ENCODE assay signal across 8 mouse cellular contexts in genomic region chr11:117828149-117828887, GRCm38 (mm10). TPM values are rescaled to one million over a fixed set of nuclear protein-coding genes. Genes with fewer than 3 reads are reported as not detected.
A peak's percentile ranks its signal among the peaks of the same experiment; 100 is the strongest.
DNase-seq lines count a peak whose midpoint lies in the region; ATAC-seq and TF ChIP-seq lines count a peak whose summit lies in the region.

No protein-coding gene starts in this region.

- peaks cover 91% of the 10 kb centered on the region for H3K4me1 ChIP-seq in liver, embryonic 13.5 days (replicated peaks)
- peaks cover 76% of the 10 kb centered on the region for H3K4me1 ChIP-seq in stomach, embryonic 15.5 days

- peak; percentile 30 for ATAC-seq in activated CD4-positive, CD25-positive, alpha-beta regulatory T cell, adult 4 months
- ATAC-seq in liver, embryonic 13.5 days (ENCODE audit: low read depth) = no peak
- ATAC-seq in stomach, embryonic 15.5 days (ENCODE audit: insufficient read depth, low FRiP score, low read depth) = no peak

- no peaks in the 10 kb centered on the region for H3K27me3 ChIP-seq in liver, embryonic 13.5 days
- H3K27me3 ChIP-seq in stomach, embryonic 15.5 days (replicated peaks) = no peaks in the 10 kb centered on the region

- peak overlapping the region; percentile 47 for H3K27ac ChIP-seq in layer of hippocampus, adult 2 months
- H3K27ac ChIP-seq in liver, embryonic 13.5 days = peak overlapping the region; percentile 87
- H3K27ac ChIP-seq in stomach, embryonic 15.5 days = peak overlapping the region; percentile 83

- H3K4me3 ChIP-seq in layer of hippocampus, adult 2 months = no peak overlapping the region
- no peak overlapping the region for H3K4me3 ChIP-seq in liver, embryonic 13.5 days (replicated peaks)
- no peak overlapping the region for H3K4me3 ChIP-seq in stomach, embryonic 15.5 days (replicated peaks)

- WGBS in liver, embryonic 13.5 days (ENCODE audit: insufficient replicate concordance) = 52% methylated on average over 18 of the region's 18 CpGs
- WGBS in stomach, embryonic 15.5 days = 60% methylated on average over 18 of the region's 18 CpGs

- DNase-seq in layer of hippocampus, adult 2 months (ENCODE audit: low spot score in 2 of 2) = no peak
- no peak for DNase-seq in layer of hippocampus, adult 18-20 months (ENCODE audit: low spot score in 2 of 2)
- peak; percentile 62 for DNase-seq in heart, postnatal 4 days
- DNase-seq in liver, embryonic 13.5 days = no peak
- DNase-seq in frontal cortex, postnatal 25 days (ENCODE audit: low spot score in 2 of 2) = no peak
- no peak for DNase-seq in ovary, postnatal 10 days (ENCODE audit: low spot score)

- peak overlapping the region; percentile 97 for H3K9ac ChIP-seq in liver, embryonic 13.5 days
- no peak overlapping the region for H3K9ac ChIP-seq in stomach, embryonic 15.5 days

- peaks cover 14% of the 10 kb centered on the region for H3K36me3 ChIP-seq in liver, embryonic 13.5 days
- 0 out of 2 replicates have a peak, but pooled peaks cover 1% of the 10 kb centered on the region for H3K36me3 ChIP-seq in stomach, embryonic 15.5 days

- peak overlapping the region; percentile 96 for H3K4me2 ChIP-seq in liver, embryonic 13.5 days
- peak overlapping the region; percentile 14; the same call in 1 of the 2 replicates for H3K4me2 ChIP-seq in stomach, embryonic 15.5 days

- TF ChIP-seq CTCF in layer of hippocampus, adult 2 months (conservative IDR thresholded peaks at IDR 0.05) = no peak

- no peaks in the 10 kb centered on the region for H3K9me3 ChIP-seq in liver, embryonic 13.5 days (replicated peaks)
- no peaks in the 10 kb centered on the region for H3K9me3 ChIP-seq in stomach, embryonic 15.5 days

RNA-seq across cellular contexts. Expression of gene Tk1, which starts 2.4 kb away (rescaled TPM):
- 1 to 10 TPM; 1.0 to 1.9 TPM for total RNA-seq in layer of hippocampus, adult 2 months (2021)
- under 1 TPM; 0.43 to 0.50 TPM for total RNA-seq in layer of hippocampus, adult 18-20 months (2021)
- polyA plus RNA-seq in activated CD4-positive, CD25-positive, alpha-beta regulatory T cell, adult 4 months (2017; shearing (Covaris generic)) = 10 to 100 TPM; 52.4 to 88.7 TPM
- 10 to 100 TPM; 93.1 to 99.2 TPM for total RNA-seq in heart, postnatal 4 days (2021)
- polyA plus RNA-seq in liver, embryonic 13.5 days (2015; fragmentation: Nextera tagmentation; extraction: Ambion mirVana) = 150 TPM in 2 replicates
- polyA plus RNA-seq in stomach, embryonic 15.5 days (2015; fragmentation: Nextera tagmentation; extraction: Ambion mirVana) = 139 and 142 TPM in 2 replicates

RNA-seq across cellular contexts. Expression of gene Afmid, which starts 2.6 kb away (rescaled TPM):
- 1 to 10 TPM; 4.8 to 7.2 TPM for total RNA-seq in layer of hippocampus, adult 2 months (2021)
- total RNA-seq in layer of hippocampus, adult 18-20 months (2021) = 1 to 10 TPM; 3.3 to 7.3 TPM
- polyA plus RNA-seq in activated CD4-positive, CD25-positive, alpha-beta regulatory T cell, adult 4 months (2017; shearing (Covaris generic)) = 10 to 100 TPM; 23.5 to 24.7 TPM
- 10 to 100 TPM; 15.3 to 15.5 TPM for total RNA-seq in heart, postnatal 4 days (2021)
- polyA plus RNA-seq in liver, embryonic 13.5 days (2015; fragmentation: Nextera tagmentation; extraction: Ambion mirVana) = 7.8 and 8.8 TPM in 2 replicates
- polyA plus RNA-seq in stomach, embryonic 15.5 days (2015; fragmentation: Nextera tagmentation; extraction: Ambion mirVana) = 7.2 and 7.4 TPM in 2 replicates

RNA-seq across cellular contexts. Expression of gene Gm20708, which starts 18.9 kb away (rescaled TPM):
- 1 to 10 TPM; 1.6 to 1.7 TPM for total RNA-seq in layer of hippocampus, adult 2 months (2021)
- 1 to 10 TPM; 1.5 to 2.2 TPM for total RNA-seq in layer of hippocampus, adult 18-20 months (2021)
- polyA plus RNA-seq in activated CD4-positive, CD25-positive, alpha-beta regulatory T cell, adult 4 months (2017; shearing (Covaris generic)) = 1 to 10 TPM; 3.8 to 5.6 TPM
- 1 to 10 TPM; 2.7 to 3.5 TPM for total RNA-seq in heart, postnatal 4 days (2021)
- polyA plus RNA-seq in liver, embryonic 13.5 days (2015; fragmentation: Nextera tagmentation; extraction: Ambion mirVana) = 0.30 TPM in 1 of 2 replicates, not detected in the other
- polyA plus RNA-seq in stomach, embryonic 15.5 days (2015; fragmentation: Nextera tagmentation; extraction: Ambion mirVana) = 0.53 and 1.3 TPM in 2 replicates

RNA-seq across cellular contexts. Expression of gene Syngr2, which starts 18.9 kb away (rescaled TPM):
- 10 to 100 TPM; 10.2 to 13.4 TPM for total RNA-seq in layer of hippocampus, adult 2 months (2021)
- 10 to 100 TPM; 12.3 to 12.4 TPM for total RNA-seq in layer of hippocampus, adult 18-20 months (2021)
- polyA plus RNA-seq in activated CD4-positive, CD25-positive, alpha-beta regulatory T cell, adult 4 months (2017; shearing (Covaris generic)) = 100 to 1,000 TPM in 1 of 2 experiments, 10 to 100 TPM in 1; 76.0 to 131 TPM
- total RNA-seq in heart, postnatal 4 days (2021) = 10 to 100 TPM; 81.2 to 85.1 TPM
- polyA plus RNA-seq in liver, embryonic 13.5 days (2015; fragmentation: Nextera tagmentation; extraction: Ambion mirVana) = 50.5 and 55.3 TPM in 2 replicates
- 132 and 137 TPM in 2 replicates for polyA plus RNA-seq in stomach, embryonic 15.5 days (2015; fragmentation: Nextera tagmentation; extraction: Ambion mirVana)

RNA-seq across cellular contexts. Expression of gene Birc5, which starts 20.7 kb away (rescaled TPM):
- 1 to 10 TPM in 1 of 2 experiments, under 1 TPM in 1; 0.86 to 1.5 TPM for total RNA-seq in layer of hippocampus, adult 2 months (2021)
- 1 to 10 TPM in 1 of 2 experiments, under 1 TPM in 1; 0.82 to 1.1 TPM for total RNA-seq in layer of hippocampus, adult 18-20 months (2021)
- 100 to 1,000 TPM in 1 of 2 experiments, 10 to 100 TPM in 1; 88.3 to 110 TPM for polyA plus RNA-seq in activated CD4-positive, CD25-positive, alpha-beta regulatory T cell, adult 4 months (2017; shearing (Covaris generic))
- total RNA-seq in heart, postnatal 4 days (2021) = 10 to 100 TPM; 63.1 to 69.1 TPM
- polyA plus RNA-seq in liver, embryonic 13.5 days (2015; fragmentation: Nextera tagmentation; extraction: Ambion mirVana) = 407 and 437 TPM in 2 replicates
- 293 and 308 TPM in 2 replicates for polyA plus RNA-seq in stomach, embryonic 15.5 days (2015; fragmentation: Nextera tagmentation; extraction: Ambion mirVana)

Comparison
In these comparisons a context has a peak if more than half of its experiments do, and no peak if none do; other contexts are left out.
1. RNA of gene Tk1, which starts 2.4 kb away (total RNA-seq): 93.1 to 99.2 TPM in heart, postnatal 4 days; 1.0 to 1.9 TPM in layer of hippocampus, adult 2 months and 0.43 to 0.50 TPM in layer of hippocampus, adult 18-20 months; every median in the first group is over 10 times any median in the second.
2. Peak in every context shown above with its lines, with median percentiles within 50 percentile points of each other: H3K27ac ChIP-seq.